Mouse (Mus musculus) liver, adult 2 months (tissue): ENCODE data around the gene Adgra3.

ENCODE experiments used
- CTCF ChIP-seq: fragments of 200-500 bp; IDR thresholded peaks from 2 replicates; pipeline ENCODE4 v1.5.1; 2011; ENCODE audit warnings: low read depth, low read length, control low read depth
- POLR2A ChIP-seq: fragments of 200-500 bp; IDR thresholded peaks from 2 replicates; pipeline ENCODE4 v1.6.1; 2011; ENCODE audit warnings: low read length, control low read depth; ENCODE audit not compliant: insufficient read depth; ENCODE audit errors: extremely low read depth

DNA sequence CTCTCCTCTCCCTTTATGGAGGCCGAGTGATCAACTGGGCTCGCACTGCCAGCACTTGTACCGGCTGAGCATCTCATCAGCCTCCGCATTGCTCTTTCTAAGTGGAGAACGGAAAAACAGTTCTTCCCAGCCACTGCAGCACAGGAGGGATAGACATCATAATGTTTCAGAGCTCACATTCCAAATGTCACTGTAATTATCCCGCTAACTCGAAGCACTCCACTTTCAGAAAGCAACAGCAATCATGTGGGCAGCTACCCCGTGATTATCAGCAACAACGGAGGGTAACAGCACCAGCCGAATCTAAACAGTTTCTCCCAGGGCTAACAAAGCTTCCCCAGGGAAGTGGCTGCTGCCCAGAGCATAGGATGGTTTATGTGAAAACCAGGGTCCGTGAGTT lies 62.3 kb downstream of the Adgra3 start:
- no peak for TF ChIP-seq CTCF
- TF ChIP-seq POLR2A = no peak
